Mouse (Mus musculus): ENCODE measurements around the gene Vmo1.

GRCm38 (mm10) chr11:70506962-70507515 lies 7.4 kb downstream of the Vmo1 start:
- TF ChIP-seq GATA1 (IDR thresholded peaks at IDR 0.05; ENCODE audit: borderline replicate concordance, low read length) (no peak), FLI1 (IDR thresholded peaks at IDR 0.05; ENCODE audit: low read length) (no peak)
